Mouse (Mus musculus) CD4-positive helper T cell, adult 2 months (primary cell): ENCODE measurements around the gene 1700069L16Rik.

Experiments
- DNase-seq: peaks from one replicate; pipeline ENCODE4 v3.0.0-alpha.2; 2012; ENCODE audit warnings: low read depth, missing footprints, low spot score

1700069L16Rik gene

DNA sequence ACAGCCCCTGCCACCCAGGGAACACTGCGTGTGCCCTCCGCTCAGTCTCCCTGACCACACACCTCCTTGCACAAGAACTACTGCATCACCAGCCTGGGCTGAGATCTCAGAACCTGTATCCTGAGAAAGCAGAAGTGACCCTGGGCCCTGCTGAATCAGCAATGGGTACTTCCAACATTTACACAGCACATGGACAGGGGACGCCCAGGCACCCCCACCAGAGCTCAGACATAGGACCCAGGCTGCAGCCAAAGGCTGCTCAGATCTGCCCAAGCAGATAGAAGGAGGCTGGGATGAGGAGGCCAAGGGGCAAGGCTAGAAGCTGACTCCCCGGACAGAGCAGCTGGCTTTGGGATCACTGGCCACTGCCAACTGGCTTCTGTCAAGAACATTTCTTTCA lies 80.1 kb downstream of the 1700069L16Rik start:
- no peak for DNase-seq

DNA sequence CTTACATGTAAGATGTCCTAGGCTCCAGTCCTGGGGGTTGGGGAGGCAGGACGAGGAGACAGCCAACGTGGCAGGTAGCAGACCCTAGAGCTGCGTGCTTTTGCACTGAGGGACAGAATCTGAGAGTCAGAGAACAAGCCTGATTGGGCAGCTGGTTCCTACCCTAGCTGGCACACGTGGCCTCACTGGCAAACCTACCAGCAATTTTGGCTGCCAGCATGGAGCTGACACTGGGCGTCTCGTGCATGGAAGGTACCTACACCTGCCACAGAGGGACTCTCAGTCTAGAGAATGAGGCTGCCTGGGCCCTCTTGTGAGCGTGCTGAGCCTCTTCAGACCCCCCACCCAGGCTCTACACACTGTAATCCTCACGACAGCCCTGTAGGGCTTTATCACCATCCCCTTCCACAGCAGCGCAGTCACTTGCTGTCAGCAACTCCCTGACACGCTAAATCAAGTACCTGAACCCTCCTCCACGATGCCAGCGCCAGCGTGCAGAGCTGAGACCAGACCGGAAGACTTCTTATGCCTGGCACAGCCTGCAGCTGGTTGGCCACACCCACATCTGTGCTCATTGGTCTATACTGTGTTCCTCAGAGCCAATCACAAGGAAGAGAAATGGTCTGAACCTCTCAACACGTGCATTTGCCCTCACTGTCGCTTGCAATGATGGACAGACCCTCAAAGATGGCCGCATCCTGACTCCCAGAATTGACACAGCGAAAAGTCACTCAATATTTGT lies 81.3 kb downstream of the 1700069L16Rik start:
- peak; percentile 24 for DNase-seq
